Mouse (Mus musculus) hindbrain, embryonic 10.5 days (tissue): ENCODE data around the gene Pgd. TPM values are rescaled to one million over a fixed set of nuclear protein-coding genes. Genes with fewer than 3 reads are reported as not detected.
A peak's percentile ranks its signal among the peaks of the same experiment; 100 is the strongest.

Experiments used
- DNase-seq: peaks from one replicate; pipeline ENCODE4 v3.0.0-alpha.2; 2017; ENCODE audit warnings: low spot score
- H3K27ac ChIP-seq: fragments of 300-500 bp; sonication (generic); 2 replicates; pipeline ENCODE4 v1.5.1; 2016; ENCODE audit warnings: mild to moderate bottlenecking, moderate library complexity
- H3K27me3 ChIP-seq: fragments of 300-500 bp; sonication (generic); 2 replicates; pipeline ENCODE4 v1.6.1; 2016; ENCODE audit warnings: mild to moderate bottlenecking; ENCODE audit not compliant: poor library complexity, insufficient read depth, severe bottlenecking
- H3K36me3 ChIP-seq: fragments of 300-500 bp; sonication (generic); 2 replicates; pipeline ENCODE4 v1.6.1; 2016; ENCODE audit warnings: mild to moderate bottlenecking, moderate library complexity
- H3K4me1 ChIP-seq: fragments of 300-500 bp; sonication (generic); replicated peaks from 2 replicates; pipeline ENCODE4 v1.6.1; 2016; ENCODE audit warnings: mild to moderate bottlenecking
- H3K4me3 ChIP-seq: fragments of 300-500 bp; sonication (generic); 2 replicates; pipeline ENCODE4 v1.5.1; 2016; ENCODE audit warnings: mild to moderate bottlenecking, moderate library complexity
- H3K9me3 ChIP-seq: fragments of 300-500 bp; sonication (generic); 2 replicates; pipeline ENCODE4 v1.6.1; 2016; ENCODE audit warnings: mild to moderate bottlenecking, moderate library complexity
- WGBS: fragments of 180-500 bp; shearing (Covaris S2); methylation state at CpG from one replicate; pipeline ENCODE4 v1.1.7; 2016; 5-methylcytosine and 5-hydroxymethylcytosine counted together
- polyA plus RNA-seq: library from polyadenylated mRNA; unstranded; fragments of >200 nt; fragmentation: Nextera tagmentation; extraction: Ambion mirVana; gene quantifications from 2 replicates; pipeline ENCODE4 v1.2.1, GENCODE M21; 2016

Gene Pgd
- polyA plus RNA-seq, 1 experiment from 2014 or later, result 143 TPM

DNA sequence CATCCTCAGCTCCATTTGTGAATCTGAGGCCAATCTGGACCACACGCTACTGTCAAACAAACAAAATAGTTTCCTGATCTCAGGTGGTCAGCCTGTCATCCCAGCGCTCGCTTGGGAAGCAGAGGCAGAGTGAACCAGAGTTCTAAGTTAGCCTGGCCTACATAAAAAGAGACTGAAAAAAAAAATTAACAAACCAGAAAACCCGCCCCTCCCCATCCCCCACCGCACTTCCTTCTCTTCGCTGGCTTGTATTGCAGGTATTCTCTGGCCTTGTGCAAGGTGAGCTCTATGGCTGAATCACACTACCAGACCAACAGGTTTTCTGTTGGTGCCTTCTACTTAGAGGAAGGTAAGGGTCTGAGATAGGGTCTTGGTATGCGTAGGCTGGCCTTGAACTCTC, 19.0 kb downstream of the Pgd start:
- 84% methylated on average over 7 of the region's 7 CpGs for WGBS

DNA sequence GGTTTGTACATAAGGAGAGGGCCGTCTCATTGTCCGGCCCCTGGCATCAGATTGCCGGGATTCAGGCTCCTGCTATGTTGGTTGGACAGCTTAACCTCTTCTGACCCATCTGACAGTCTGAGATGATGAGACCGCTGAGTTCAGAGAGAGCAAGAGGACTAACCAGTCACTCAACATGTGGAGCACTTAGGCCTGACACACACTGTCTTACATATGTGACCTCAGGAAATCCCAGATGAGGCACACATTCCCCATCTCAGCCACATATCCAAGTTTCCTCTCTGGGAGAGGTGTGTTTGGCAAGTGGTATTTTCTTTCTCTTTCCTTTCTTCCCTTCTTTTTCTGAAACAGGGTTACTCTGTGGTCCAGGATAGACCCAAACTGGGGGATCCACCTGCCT, 21.4 kb downstream of the Pgd start:
- Histone ChIP-seq H3K4me3 (no peak overlapping the region), H3K27me3 (no peaks in the 10 kb centered on the region; the same call in 1 of the 2 replicates), H3K4me1 (peaks cover 12% of the 10 kb centered on the region), H3K36me3 (peaks cover 13% of the 10 kb centered on the region), H3K27ac (peak overlapping the region; percentile 75), H3K9me3 (no peaks in the 10 kb centered on the region)
- 73% methylated on average over 4 of the region's 4 CpGs for WGBS
- DNase-seq, result no peak

More for the DNA sequence above, 19.0 kb downstream of the Pgd start:
- DNase-seq, result no peak
- H3K4me3 ChIP-seq, result no peak overlapping the region
- no peaks in the 10 kb centered on the region for H3K9me3 ChIP-seq
- H3K27ac ChIP-seq, result no peak overlapping the region
- H3K36me3 ChIP-seq, result peaks cover 37% of the 10 kb centered on the region
- peaks cover 15% of the 10 kb centered on the region for H3K4me1 ChIP-seq
- H3K27me3 ChIP-seq, result no peaks in the 10 kb centered on the region; the same call in 1 of the 2 replicates

- peak overlapping the region; percentile 75 for H3K27ac ChIP-seq
- no peak overlapping the region for H3K4me3 ChIP-seq
- H3K27me3 ChIP-seq, result no peaks in the 10 kb centered on the region; the same call in 1 of the 2 replicates
- H3K36me3 ChIP-seq, result peaks cover 6% of the 10 kb centered on the region
- H3K9me3 ChIP-seq, result no peaks in the 10 kb centered on the region
- peaks cover 12% of the 10 kb centered on the region for H3K4me1 ChIP-seq
- WGBS, result 7% methylated on average over 3 of the region's 3 CpGs
- DNase-seq, result peak; percentile 87
These were observed 22.1 kb downstream of the Pgd start for GRCm38 (mm10) chr4:149144459-149144858.

DNA sequence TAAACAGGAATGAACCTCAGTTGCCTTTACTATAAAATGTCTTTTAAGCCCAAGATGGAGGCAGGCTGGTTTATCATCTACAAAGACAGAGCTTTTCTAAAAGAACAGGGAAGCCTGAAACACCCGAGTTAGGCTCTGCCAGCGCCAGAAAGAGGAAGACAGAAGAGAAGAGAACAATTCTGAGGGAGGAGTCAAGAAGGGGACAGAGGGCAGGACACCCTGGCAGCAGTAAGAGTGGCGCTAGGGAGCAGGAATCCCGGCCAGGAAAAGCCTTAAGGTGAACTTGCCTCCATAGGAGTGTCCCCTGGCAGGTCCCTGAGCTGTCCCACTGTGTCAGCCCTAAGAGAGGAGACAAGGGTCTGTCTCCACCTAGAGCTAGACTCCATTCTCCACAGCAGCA, 23.0 kb downstream of the Pgd start:
- Histone ChIP-seq H3K27me3 (no peaks in the 10 kb centered on the region; the same call in 1 of the 2 replicates), H3K9me3 (no peaks in the 10 kb centered on the region), H3K27ac (no peak overlapping the region), H3K4me1 (peaks cover 12% of the 10 kb centered on the region), H3K36me3 (no peaks in the 10 kb centered on the region), H3K4me3 (no peak overlapping the region)
- WGBS, result 39% methylated on average over 4 of the region's 4 CpGs
- DNase-seq, result no peak

- peaks cover 11% of the 10 kb centered on the region for H3K36me3 ChIP-seq
- WGBS, result 81% methylated on average over 8 of the region's 8 CpGs
These were observed 28.1 kb downstream of the Pgd start for GRCm38 (mm10) chr4:149138515-149138914.

DNA sequence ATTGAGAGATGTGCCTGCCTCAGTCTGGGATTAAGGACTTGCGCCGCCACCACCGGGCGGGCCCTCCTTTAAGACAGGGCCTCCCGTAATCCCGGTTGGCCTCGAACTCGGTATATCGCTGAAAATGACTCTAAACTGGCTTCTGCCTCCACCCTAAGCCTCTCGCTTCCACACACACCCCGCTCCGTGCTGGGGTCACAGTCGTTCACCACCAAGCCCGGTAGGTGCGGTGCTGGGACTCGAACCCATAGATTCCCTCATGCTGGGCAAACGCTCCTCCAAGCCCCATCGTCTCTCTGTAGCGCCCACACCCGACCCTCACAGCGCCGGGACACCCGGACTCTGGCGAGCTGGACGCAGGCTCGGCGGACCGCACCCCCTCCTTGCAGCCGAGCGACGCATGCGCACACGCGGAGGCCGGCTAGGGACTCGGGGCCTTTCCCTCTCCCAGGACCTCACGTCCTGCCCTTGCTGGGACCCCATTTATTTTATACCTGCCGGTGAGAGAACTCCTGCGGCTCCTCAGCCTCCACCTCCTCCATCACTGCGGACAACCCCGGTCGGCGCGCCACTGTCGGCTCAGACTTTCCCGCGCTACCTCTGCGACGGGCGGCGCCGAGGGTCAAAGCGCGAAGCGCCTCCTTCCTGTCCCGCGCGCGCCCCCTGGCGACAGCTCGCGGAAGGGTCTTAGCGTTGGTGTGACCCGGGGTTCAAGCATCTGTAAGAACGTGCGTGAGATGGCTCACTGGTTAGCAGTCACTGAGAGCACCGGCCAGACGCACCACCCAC, 29.4 kb downstream of the Pgd start, which contains the start of gene Cenps:
TSS of gene Cenps (minus strand) at position 648 of the 789 bp plus-strand sequence.
- Histone ChIP-seq H3K36me3 (peaks cover 23% of the 10 kb centered on the region), H3K27ac (peak within 1 kb of the TSS; percentile 92), H3K4me3 (peak within 1 kb of the TSS; percentile 73), H3K9me3 (no peaks in the 10 kb centered on the region), H3K27me3 (no peaks in the 10 kb centered on the region), H3K4me1 (peaks cover 13% of the 10 kb centered on the region)
- whole genome bisulfite sequencing, result 1% methylated on average over 68 of the region's 68 CpGs
- peak; percentile 96 for DNase-seq

More at GRCm38 (mm10) chr4:149138515-149138914, 28.1 kb downstream of the Pgd start:
- Histone ChIP-seq H3K27ac (no peak overlapping the region), H3K27me3 (no peaks in the 10 kb centered on the region), H3K4me3 (no peak overlapping the region), H3K4me1 (peaks cover 10% of the 10 kb centered on the region), H3K9me3 (no peaks in the 10 kb centered on the region)
- DNase-seq, result no peak

DNA sequence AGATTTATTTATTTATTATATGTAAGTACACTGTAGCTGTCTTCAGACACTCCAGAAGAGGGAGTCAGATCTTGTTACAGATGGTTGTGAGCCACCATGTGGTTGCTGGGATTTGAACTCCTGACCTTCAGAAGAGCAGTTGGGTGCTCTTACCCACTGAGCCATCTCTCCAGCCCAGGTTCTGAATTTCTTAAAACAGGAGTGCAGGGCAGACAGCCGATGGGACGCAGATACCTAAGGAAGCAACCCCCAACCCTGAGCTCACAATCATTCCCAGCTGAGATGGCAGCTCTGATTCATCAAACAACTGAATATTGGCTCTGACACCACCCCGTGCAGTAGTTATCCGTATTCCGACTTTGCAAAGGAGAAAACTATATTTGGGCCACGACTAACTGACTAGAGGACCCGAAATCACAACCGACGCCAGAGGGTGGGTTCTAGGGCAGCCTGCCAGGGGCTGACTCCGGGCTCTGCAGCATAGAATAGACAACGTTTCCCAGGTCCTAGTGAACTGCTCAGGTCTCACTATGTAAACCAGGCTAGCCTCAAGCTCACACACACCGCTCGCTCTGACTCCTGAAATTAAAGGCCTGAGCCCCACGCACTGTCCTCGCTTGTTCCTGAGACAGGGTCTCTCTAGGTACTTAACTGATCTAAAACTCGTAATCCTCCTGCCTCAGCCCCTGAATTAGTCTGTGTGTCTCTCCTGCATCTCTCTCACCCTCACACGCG, 30.3 kb downstream of the Pgd start:
- Histone ChIP-seq H3K27me3 (no peaks in the 10 kb centered on the region), H3K4me1 (peaks cover 13% of the 10 kb centered on the region), H3K4me3 (peak overlapping the region; percentile 73), H3K27ac (peak overlapping the region; percentile 92), H3K9me3 (no peaks in the 10 kb centered on the region), H3K36me3 (peaks cover 32% of the 10 kb centered on the region)
- DNase-seq, result no peak
- 74% methylated on average over 18 of the region's 18 CpGs for WGBS

DNA sequence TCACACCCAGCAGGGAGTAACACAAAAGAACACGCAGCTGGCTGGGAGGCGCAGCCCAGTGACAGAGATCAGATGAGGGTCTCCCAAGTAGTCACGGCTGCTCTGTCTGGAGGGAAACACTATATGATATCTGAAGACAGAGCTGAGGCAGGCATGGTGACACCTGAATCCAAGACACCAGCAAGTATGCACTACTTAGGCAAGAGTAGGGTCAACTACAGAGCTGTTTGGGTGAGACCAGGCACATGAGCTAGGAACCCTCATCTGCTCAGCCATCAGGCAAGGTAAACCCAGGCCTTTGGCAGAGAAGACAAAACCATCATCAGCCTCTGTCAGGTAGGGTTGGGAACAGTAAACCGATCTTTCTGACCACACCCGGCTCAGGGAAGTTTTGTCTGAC, 33.2 kb downstream of the Pgd start:
- peaks cover 61% of the 10 kb centered on the region for H3K36me3 ChIP-seq
- no peaks in the 10 kb centered on the region for H3K27me3 ChIP-seq
- no peak overlapping the region for H3K27ac ChIP-seq
- WGBS, result 86% methylated on average over 5 of the region's 5 CpGs
- H3K4me1 ChIP-seq, result peaks cover 13% of the 10 kb centered on the region
- H3K4me3 ChIP-seq, result no peak overlapping the region
- DNase-seq, result no peak
- H3K9me3 ChIP-seq, result no peaks in the 10 kb centered on the region

DNA sequence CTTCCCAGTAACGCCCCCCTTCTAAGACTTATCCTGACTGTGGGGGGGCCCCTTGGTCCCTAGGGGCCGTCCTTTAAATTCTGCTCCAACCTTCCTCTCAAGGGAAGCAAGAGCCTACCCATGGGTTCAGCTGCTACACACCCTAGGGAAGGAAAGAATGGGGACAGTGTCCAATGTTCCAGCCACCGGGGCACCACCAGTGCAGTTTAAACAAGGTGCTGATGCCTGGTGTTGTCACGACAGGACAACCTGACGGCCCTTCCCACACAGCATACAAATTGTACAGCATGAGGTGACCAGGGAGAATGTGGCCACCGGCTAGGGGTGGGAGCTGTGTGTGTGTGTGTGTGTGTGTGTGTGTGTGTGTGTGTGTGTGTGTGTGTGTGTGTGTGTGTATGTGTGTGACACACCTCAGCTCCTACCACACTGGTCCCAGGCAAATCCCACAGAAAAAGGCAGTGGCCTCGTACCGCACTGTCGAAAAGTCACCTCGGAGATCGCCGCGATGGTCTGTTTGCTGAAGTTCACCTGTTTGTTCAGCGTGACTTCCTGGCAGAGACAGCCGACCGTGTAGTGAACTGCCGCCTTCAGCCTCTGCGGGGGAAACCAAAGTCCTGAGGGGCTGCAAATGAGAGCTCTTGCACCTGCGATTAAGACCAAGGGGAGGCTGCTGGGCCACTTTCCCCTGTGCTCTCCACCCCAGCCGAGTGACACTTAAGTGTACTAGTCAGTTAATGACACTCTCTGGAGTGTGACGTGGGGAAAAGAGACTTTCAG, 34.6 kb downstream of the Pgd start:
- no peaks in the 10 kb centered on the region for H3K27me3 ChIP-seq
- no peak overlapping the region for H3K4me3 ChIP-seq
- H3K27ac ChIP-seq, result no peak overlapping the region
- no peaks in the 10 kb centered on the region for H3K9me3 ChIP-seq
- H3K4me1 ChIP-seq, result peaks cover 12% of the 10 kb centered on the region
- H3K36me3 ChIP-seq, result peaks cover 75% of the 10 kb centered on the region
- no peak for DNase-seq
- 92% methylated on average over 21 of the region's 21 CpGs for WGBS

- no peaks in the 10 kb centered on the region for H3K9me3 ChIP-seq
- H3K27me3 ChIP-seq, result no peaks in the 10 kb centered on the region
- peaks cover 4% of the 10 kb centered on the region; the same call in 1 of the 2 replicates for H3K4me1 ChIP-seq
- peaks cover 83% of the 10 kb centered on the region for H3K36me3 ChIP-seq
- no peak overlapping the region for H3K27ac ChIP-seq
- 92% methylated on average over 23 of the region's 23 CpGs for WGBS
- no peak for DNase-seq
- no peak overlapping the region for H3K4me3 ChIP-seq
These were observed 35.4 kb downstream of the Pgd start for GRCm38 (mm10) chr4:149131021-149131752.

GRCm38 (mm10) chr4:149128467-149128866, 38.1 kb downstream of the Pgd start:
- no peaks in the 10 kb centered on the region for H3K9me3 ChIP-seq
- DNase-seq, result no peak
- no peaks in the 10 kb centered on the region for H3K27me3 ChIP-seq
- no peak overlapping the region for H3K27ac ChIP-seq
- H3K4me1 ChIP-seq, result peaks cover 11% of the 10 kb centered on the region
- H3K36me3 ChIP-seq, result peaks cover 78% of the 10 kb centered on the region
- H3K4me3 ChIP-seq, result no peak overlapping the region
- WGBS, result 83% methylated on average over 18 of the region's 18 CpGs

GRCm38 (mm10) chr4:149126663-149127062, 39.9 kb downstream of the Pgd start, which contains the start of gene Cort:
Gene Cort (minus strand): TSS chr4:149126763.
- H3K9me3 ChIP-seq, result no peaks in the 10 kb centered on the region
- H3K36me3 ChIP-seq, result peaks cover 61% of the 10 kb centered on the region
- peaks cover 8% of the 10 kb centered on the region for H3K4me1 ChIP-seq
- no peak for DNase-seq
- 90% methylated on average over 11 of the region's 11 CpGs for WGBS
- H3K27me3 ChIP-seq, result no peaks in the 10 kb centered on the region
- peak within 1 kb of the TSS; percentile 25; the same call in 1 of the 2 replicates for H3K27ac ChIP-seq
- H3K4me3 ChIP-seq, result no peak within 1 kb of the TSS
